Mouse (Mus musculus) hindbrain, embryonic 16.5 days (tissue): ENCODE measurements around the gene Ebf4. TPM values are rescaled to one million over a fixed set of nuclear protein-coding genes. Genes with fewer than 3 reads are reported as not detected.

Source experiments
- ATAC-seq: fragments of 200-750 bp; cut with Nextera tagmentation; 2 replicates; pipeline ENCODE4 v1.8.0; 2017; ENCODE audit warnings: moderate TSS enrichment, moderate library complexity
- H3K27ac ChIP-seq: fragments of 300-500 bp; sonication (generic); 2 replicates; pipeline ENCODE4 v1.5.1; 2014; ENCODE audit warnings: low read depth, mild to moderate bottlenecking, control low read depth, low read length, moderate library complexity
- H3K27me3 ChIP-seq: fragments of 300-500 bp; sonication (generic); replicated peaks from 2 replicates; pipeline ENCODE4 v1.6.1; 2014; ENCODE audit warnings: low read length; ENCODE audit not compliant: control insufficient read depth, insufficient read depth
- H3K36me3 ChIP-seq: fragments of 300-500 bp; sonication (generic); 2 replicates; pipeline ENCODE4 v1.6.1; 2014; ENCODE audit warnings: mild to moderate bottlenecking, low read length, moderate library complexity, mixed read lengths; ENCODE audit not compliant: control insufficient read depth, insufficient read depth
- H3K4me1 ChIP-seq: fragments of 300-500 bp; sonication (generic); 2 replicates; pipeline ENCODE4 v1.6.1; 2014; ENCODE audit warnings: low read depth, low read length; ENCODE audit not compliant: control insufficient read depth, insufficient read depth
- H3K4me2 ChIP-seq: fragments of 300-500 bp; sonication (generic); 2 replicates; pipeline ENCODE4 v1.6.1; 2014; ENCODE audit warnings: mild to moderate bottlenecking, low read length, control low read depth, moderate library complexity
- H3K4me3 ChIP-seq: fragments of 300-500 bp; sonication (generic); 2 replicates; pipeline ENCODE4 v1.5.1; 2014; ENCODE audit warnings: mild to moderate bottlenecking, low read length, control low read depth, moderate library complexity
- H3K9ac ChIP-seq: fragments of 300-500 bp; sonication (generic); 2 replicates; pipeline ENCODE4 v1.6.1; 2014; ENCODE audit warnings: low read depth, mild to moderate bottlenecking, control low read depth, low read length, moderate library complexity
- H3K9me3 ChIP-seq: fragments of 300-500 bp; sonication (generic); 2 replicates; pipeline ENCODE4 v1.6.1; 2014; ENCODE audit warnings: mild to moderate bottlenecking, low read length, moderate library complexity; ENCODE audit not compliant: control insufficient read depth
- WGBS: fragments of 180-500 bp; shearing (Covaris S2); extraction: QIAGEN DNeasy Blood & Tissue Kit; methylation state at CpG from one replicate; pipeline ENCODE4 v1.1.7; 2014; 5-methylcytosine and 5-hydroxymethylcytosine counted together
- polyA plus RNA-seq: library from polyadenylated mRNA; unstranded; fragments of >200 nt; fragmentation: Nextera tagmentation; extraction: Ambion mirVana; gene quantifications from 2 replicates; pipeline ENCODE4 v1.2.1, GENCODE M21; 2015

Gene Ebf4
- polyA plus RNA-seq, 1 experiment from 2014 or later: 4.1 TPM

DNA sequence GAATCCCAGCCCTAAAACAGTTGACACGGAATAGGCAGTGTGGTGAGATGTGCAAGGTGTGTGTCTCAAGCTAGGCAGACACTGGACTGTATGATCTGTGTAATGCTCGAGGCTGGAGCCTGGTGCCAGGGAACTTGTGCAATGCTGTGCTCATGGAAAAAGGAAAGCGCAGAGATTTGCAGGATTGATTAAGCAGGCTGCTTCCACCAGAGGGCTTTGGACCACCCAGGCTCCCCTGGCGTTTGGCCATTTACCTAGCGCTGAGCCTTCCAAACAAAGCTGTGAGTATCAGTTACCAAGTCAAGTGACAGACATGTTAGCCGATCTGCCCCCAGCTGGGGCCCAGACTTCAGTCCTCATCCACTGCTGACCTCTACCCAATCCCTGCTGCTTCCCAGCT lies 113.2 kb downstream of the Ebf4 start:
- H3K9ac ChIP-seq: no peak overlapping the region
- no peak overlapping the region for H3K4me3 ChIP-seq
- H3K9me3 ChIP-seq: no peaks in the 10 kb centered on the region
- WGBS: 20% methylated on average over 6 of the region's 6 CpGs
- ATAC-seq: no peak
- H3K4me1 ChIP-seq: no peaks in the 10 kb centered on the region
- H3K27ac ChIP-seq: no peak overlapping the region
- H3K4me2 ChIP-seq: no peak overlapping the region
- H3K36me3 ChIP-seq: no peaks in the 10 kb centered on the region
- no peaks in the 10 kb centered on the region for H3K27me3 ChIP-seq

DNA sequence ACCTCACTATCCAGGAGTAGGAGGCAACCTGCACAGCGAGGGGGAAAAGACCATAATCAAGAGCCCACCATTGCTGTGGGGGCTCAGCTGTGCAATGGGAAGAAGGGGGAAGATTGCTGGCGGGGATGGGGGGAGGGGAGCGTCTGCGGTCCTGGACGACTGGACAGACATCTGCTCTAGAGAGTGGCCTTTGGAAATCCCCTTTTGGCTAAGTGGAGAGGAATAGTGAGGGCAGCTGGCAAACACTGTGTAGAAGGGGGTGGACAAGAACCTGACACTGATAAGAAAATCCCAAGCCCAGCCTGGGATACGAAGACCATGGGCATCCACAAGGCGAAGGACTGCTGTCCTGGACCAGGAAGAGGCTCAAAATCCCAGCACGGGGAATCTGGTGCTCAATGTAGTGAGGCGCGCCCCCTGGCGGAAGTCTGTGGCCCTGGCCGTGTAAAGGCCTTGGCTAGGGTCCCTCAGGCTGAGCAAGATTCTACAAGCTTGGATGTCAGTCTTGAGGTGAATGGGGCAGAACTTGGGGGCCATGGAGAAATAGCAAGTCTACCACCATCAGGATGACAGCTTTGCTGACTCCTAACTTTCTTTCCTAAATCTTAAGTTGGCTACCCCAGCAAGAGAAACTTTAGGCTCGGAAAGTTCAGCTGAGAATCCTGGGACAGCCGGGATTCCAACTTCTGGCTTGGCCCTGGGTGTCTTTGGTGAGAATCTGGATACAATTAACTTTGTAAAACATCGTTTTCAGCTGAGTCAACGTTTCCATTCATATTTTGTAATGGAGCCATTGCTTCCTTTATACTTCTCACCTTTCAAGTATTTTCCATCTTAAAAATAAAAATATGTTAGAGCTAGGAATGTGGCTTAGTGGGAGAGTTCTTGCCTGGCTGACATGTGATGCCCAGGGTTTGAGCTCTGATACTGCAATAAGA lies 116.9 kb downstream of the Ebf4 start:
- no peaks in the 10 kb centered on the region for H3K4me1 ChIP-seq
- peak; percentile 74 for ATAC-seq
- H3K9ac ChIP-seq: no peak overlapping the region
- H3K4me3 ChIP-seq: no peak overlapping the region
- H3K36me3 ChIP-seq: no peaks in the 10 kb centered on the region
- no peaks in the 10 kb centered on the region for H3K27me3 ChIP-seq
- WGBS: 43% methylated on average over 16 of the region's 16 CpGs
- no peak overlapping the region for H3K4me2 ChIP-seq
- no peaks in the 10 kb centered on the region for H3K9me3 ChIP-seq
- no peak overlapping the region for H3K27ac ChIP-seq

DNA sequence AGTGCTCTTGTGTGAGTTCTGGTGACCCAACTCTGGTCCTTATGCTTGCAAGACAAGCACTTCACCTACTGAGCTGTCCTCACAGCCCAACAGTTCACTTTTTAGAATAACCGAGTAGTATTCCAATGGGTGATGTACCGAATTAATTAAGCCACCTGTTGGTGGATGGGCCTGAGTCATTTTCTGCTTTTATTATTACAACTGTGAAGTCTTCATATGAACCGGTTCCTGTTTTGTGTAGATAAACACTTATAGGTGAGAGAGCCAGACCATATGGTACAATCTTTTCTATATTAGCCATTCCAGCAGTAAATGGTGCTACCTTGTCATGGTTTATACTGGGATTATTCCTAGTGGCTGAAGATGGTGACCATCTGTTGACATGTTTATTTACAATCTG lies 117.8 kb downstream of the Ebf4 start:
- Histone ChIP-seq H3K4me2 (no peak overlapping the region), H3K9ac (no peak overlapping the region), H3K4me3 (no peak overlapping the region), H3K27ac (no peak overlapping the region), H3K27me3 (no peaks in the 10 kb centered on the region), H3K4me1 (no peaks in the 10 kb centered on the region), H3K36me3 (no peaks in the 10 kb centered on the region), H3K9me3 (no peaks in the 10 kb centered on the region)
- 81% methylated on average over 3 of the region's 3 CpGs for WGBS
- no peak for ATAC-seq

DNA sequence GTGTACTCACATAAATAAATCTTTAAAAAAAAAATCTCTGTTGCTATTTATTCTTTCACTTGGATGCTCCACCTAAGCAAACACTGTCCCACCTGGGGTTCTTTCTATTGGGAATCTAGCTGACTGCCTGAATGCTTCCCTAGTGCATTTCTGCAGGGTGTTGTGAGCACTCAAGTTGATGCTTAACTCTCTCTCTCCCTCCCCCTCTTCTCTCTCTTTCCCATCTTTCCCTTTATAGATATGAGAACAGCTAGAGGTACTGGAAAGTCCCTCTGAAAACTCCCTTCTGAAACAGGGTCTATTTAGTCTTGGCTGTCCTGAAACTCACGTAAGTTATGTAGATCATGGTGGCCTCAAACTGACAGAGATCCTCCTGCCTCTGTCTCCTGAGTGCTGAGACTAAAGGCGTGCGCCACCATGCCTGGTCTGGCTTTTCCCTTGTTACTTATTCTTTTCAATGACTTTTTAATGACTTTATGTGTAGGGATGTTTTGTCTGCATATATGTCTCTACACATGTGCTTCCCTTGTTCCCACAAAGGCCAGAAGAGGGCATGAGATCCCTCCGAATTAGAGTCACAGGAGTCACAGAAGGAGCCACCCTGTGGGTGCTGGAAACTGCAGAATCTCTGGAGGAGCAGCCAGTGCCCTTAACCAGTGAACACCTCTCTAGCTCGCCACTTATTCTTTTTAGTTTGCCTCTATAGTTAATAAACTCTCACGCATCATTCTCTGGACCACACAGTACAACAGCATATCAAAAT lies 119.3 kb downstream of the Ebf4 start:
- H3K4me3 ChIP-seq: no peak overlapping the region
- H3K36me3 ChIP-seq: 0 out of 2 replicates have a peak, but pooled peaks cover 6% of the 10 kb centered on the region
- H3K9me3 ChIP-seq: no peaks in the 10 kb centered on the region
- H3K27ac ChIP-seq: no peak overlapping the region
- no peaks in the 10 kb centered on the region for H3K27me3 ChIP-seq
- no peak overlapping the region for H3K9ac ChIP-seq
- 71% methylated on average over 6 of the region's 6 CpGs for WGBS
- no peak overlapping the region for H3K4me2 ChIP-seq
- no peaks in the 10 kb centered on the region for H3K4me1 ChIP-seq
- ATAC-seq: no peak

Other genes starting within 250 kb of the Ebf4 start
- 0.10 and 0.11 TPM in 2 replicates for gene Tgm6, start 182.8 kb upstream of the Ebf4 start, polyA plus RNA-seq
- gene Snrpb, start 115.8 kb upstream of the Ebf4 start, polyA plus RNA-seq: 298 and 312 TPM in 2 replicates
- not detected in 2 replicates for gene Tmc2, start 100.0 kb upstream of the Ebf4 start, polyA plus RNA-seq
- 241 and 259 TPM in 2 replicates for gene Nop56, start 20.7 kb upstream of the Ebf4 start, polyA plus RNA-seq
- 201 and 222 TPM in 2 replicates for gene Idh3b, start 10.6 kb upstream of the Ebf4 start, polyA plus RNA-seq
- 33.6 and 39.3 TPM in 2 replicates for gene Cpxm1, start 102.4 kb downstream of the Ebf4 start, polyA plus RNA-seq
- not detected in 2 replicates for gene Gm28372, start 110.1 kb downstream of the Ebf4 start, polyA plus RNA-seq
- 0.30 and 0.59 TPM in 2 replicates for gene 1700020A23Rik, start 110.1 kb downstream of the Ebf4 start, polyA plus RNA-seq
- gene Tmem239, start 111.3 kb downstream of the Ebf4 start, polyA plus RNA-seq: 0.12 and 0.28 TPM in 2 replicates
- gene Vps16, start 129.2 kb downstream of the Ebf4 start, polyA plus RNA-seq: 104 and 105 TPM in 2 replicates
- gene Pced1a, start 129.5 kb downstream of the Ebf4 start, polyA plus RNA-seq: 15.2 and 15.4 TPM in 2 replicates
- 134 and 144 TPM in 2 replicates for gene Ptpra, start 155.1 kb downstream of the Ebf4 start, polyA plus RNA-seq